Mouse (Mus musculus) hindbrain, embryonic 11.5 days (tissue): ENCODE measurements around the gene Pou3f1. TPM values are rescaled to one million over a fixed set of nuclear protein-coding genes. Genes with fewer than 3 reads are reported as not detected.

Experiments
- ATAC-seq: fragments of 200-750 bp; cut with Nextera tagmentation; 2 replicates; pipeline ENCODE4 v1.8.0; 2017; ENCODE audit warnings: mild to moderate bottlenecking, moderate TSS enrichment, moderate library complexity; ENCODE audit not compliant: low FRiP score
- DNase-seq: peaks from one replicate; pipeline ENCODE4 v3.0.0-alpha.2; 2015; ENCODE audit warnings: low spot score
- H3K27ac ChIP-seq: fragments of 300-500 bp; sonication (generic); 2 replicates; pipeline ENCODE4 v1.5.1; 2014; ENCODE audit warnings: mild to moderate bottlenecking, low read depth, low read length
- H3K27me3 ChIP-seq: fragments of 300-500 bp; sonication (generic); 2 replicates; pipeline ENCODE4 v1.6.1; 2014; ENCODE audit warnings: mild to moderate bottlenecking, low read length, moderate library complexity, mixed read lengths; ENCODE audit not compliant: control insufficient read depth, insufficient read depth
- H3K36me3 ChIP-seq: fragments of 300-500 bp; sonication (generic); 2 replicates; pipeline ENCODE4 v1.6.1; 2014; ENCODE audit warnings: mild to moderate bottlenecking, low read length, moderate library complexity, mixed read lengths; ENCODE audit not compliant: control insufficient read depth, insufficient read depth
- H3K4me1 ChIP-seq: fragments of 300-500 bp; sonication (generic); replicated peaks from 2 replicates; pipeline ENCODE4 v1.6.1; 2014; ENCODE audit warnings: low read length, mixed read lengths; ENCODE audit not compliant: control insufficient read depth, insufficient read depth
- H3K4me2 ChIP-seq: fragments of 300-500 bp; sonication (generic); replicated peaks from 2 replicates; pipeline ENCODE4 v1.6.1; 2014; ENCODE audit warnings: mild to moderate bottlenecking, low read depth, low read length
- H3K4me3 ChIP-seq: fragments of 300-500 bp; sonication (generic); 2 replicates; pipeline ENCODE4 v1.5.1; 2014; ENCODE audit warnings: low read depth, low read length
- H3K9ac ChIP-seq: fragments of 300-500 bp; sonication (generic); 2 replicates; pipeline ENCODE4 v1.6.1; 2014; ENCODE audit warnings: low read depth, low read length
- H3K9me3 ChIP-seq: fragments of 300-500 bp; sonication (generic); 2 replicates; pipeline ENCODE4 v1.6.1; 2016; ENCODE audit warnings: low read length; ENCODE audit not compliant: control insufficient read depth
- WGBS: fragments of 180-500 bp; shearing (Covaris S2); extraction: QIAGEN DNeasy Blood & Tissue Kit; methylation state at CpG from one replicate; pipeline ENCODE4 v1.1.7; 2014; 5-methylcytosine and 5-hydroxymethylcytosine counted together
- polyA plus RNA-seq: library from polyadenylated mRNA; unstranded; fragments of >200 nt; fragmentation: Nextera tagmentation; extraction: Ambion mirVana; gene quantifications from 2 replicates; pipeline ENCODE4 v1.2.1, GENCODE M21; 2014

Pou3f1 gene
- polyA plus RNA-seq, 1 experiment from 2014 or later = 17.4 TPM

DNA sequence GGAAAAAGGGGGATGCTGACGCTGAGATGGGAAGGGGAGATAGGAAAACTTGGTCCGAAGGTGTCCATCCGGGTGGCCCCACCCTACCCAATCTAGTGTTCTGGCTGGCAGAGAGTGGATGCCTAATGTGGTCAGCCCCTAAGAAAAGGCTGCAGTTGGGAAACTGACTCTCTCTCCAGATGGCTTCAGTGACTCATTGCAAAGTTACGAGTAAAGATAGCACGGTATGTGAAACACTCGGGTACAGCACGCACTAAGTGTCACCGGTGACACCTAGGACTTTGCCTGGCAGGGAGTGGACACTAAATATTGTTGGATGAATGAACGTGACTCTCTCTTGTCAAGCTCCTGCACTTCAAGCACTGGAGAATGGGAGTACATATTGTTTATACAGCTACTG is 12.7 kb upstream of the Pou3f1 start:
- no peak overlapping the region for H3K27ac ChIP-seq
- no peak for ATAC-seq

DNA sequence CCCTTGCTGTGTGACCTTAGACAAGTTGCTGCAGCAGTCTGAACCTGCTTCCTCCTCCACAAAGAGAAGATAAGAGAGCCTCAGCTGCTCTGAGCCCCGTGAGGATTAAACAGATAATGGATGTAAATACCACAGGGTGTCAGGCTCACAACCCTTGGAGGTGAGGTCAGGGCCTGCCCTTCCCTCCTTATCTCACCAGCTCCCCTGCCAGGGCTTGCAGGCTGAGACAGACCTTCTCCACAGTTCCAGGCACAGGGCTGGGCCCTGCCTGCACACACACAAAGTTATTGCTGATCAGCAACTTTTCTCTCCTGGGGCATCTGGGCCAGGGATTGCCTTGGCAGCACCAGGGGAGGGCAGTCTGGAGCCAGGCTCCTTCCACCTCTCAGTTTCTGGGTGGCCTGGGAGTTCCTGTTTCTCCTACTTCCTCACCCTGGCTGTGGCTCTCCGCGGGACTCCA is 11.6 kb upstream of the Pou3f1 start:
- Histone ChIP-seq H3K4me2 (no peak overlapping the region), H3K27me3 (peaks cover 6% of the 10 kb centered on the region; the same call in 1 of the 2 replicates), H3K4me1 (no peaks in the 10 kb centered on the region), H3K27ac (no peak overlapping the region), H3K36me3 (no peaks in the 10 kb centered on the region), H3K4me3 (no peak overlapping the region), H3K9me3 (no peaks in the 10 kb centered on the region), H3K9ac (no peak overlapping the region)
- DNase-seq (no peak), ATAC-seq (no peak)
- WGBS = 23% methylated on average over 3 of the region's 3 CpGs

More for the DNA sequence above, 12.7 kb upstream of the Pou3f1 start:
- no peaks in the 10 kb centered on the region for H3K36me3 ChIP-seq
- 90% methylated on average over 9 of the region's 9 CpGs for WGBS
- no peak overlapping the region for H3K4me3 ChIP-seq
- no peak for DNase-seq
- no peak overlapping the region for H3K4me2 ChIP-seq
- H3K9ac ChIP-seq = no peak overlapping the region
- H3K27me3 ChIP-seq = 0 out of 2 replicates have a peak, but pooled peaks cover 2% of the 10 kb centered on the region
- no peaks in the 10 kb centered on the region for H3K4me1 ChIP-seq
- no peaks in the 10 kb centered on the region for H3K9me3 ChIP-seq

DNA sequence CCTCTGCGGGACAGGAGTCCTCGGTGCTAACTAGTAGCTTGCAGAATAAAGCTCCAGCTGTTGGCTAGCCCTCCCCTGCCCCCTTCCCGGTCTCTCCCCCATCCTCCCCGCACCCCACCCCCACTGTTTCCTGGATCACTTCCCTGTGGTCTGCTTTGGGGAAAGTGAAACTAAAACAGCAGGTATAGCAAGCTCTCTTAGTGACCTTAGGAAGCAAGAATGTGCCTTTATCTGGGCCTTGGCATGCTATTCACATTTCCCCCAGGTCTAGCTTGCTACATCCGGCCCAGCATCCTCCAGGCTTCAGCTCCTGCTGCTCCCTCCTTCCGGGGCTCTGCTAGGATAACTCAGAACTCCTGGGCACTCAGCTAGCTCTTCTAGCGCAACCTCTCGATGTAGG is 10.0 kb upstream of the Pou3f1 start:
- no peaks in the 10 kb centered on the region for H3K9me3 ChIP-seq
- 21% methylated on average over 8 of the region's 8 CpGs for WGBS
- DNase-seq (no peak), ATAC-seq (no peak)
- no peak overlapping the region for H3K9ac ChIP-seq
- H3K4me3 ChIP-seq = no peak overlapping the region
- no peaks in the 10 kb centered on the region; the same call in 1 of the 2 replicates for H3K4me1 ChIP-seq
- no peak overlapping the region for H3K27ac ChIP-seq
- no peaks in the 10 kb centered on the region for H3K36me3 ChIP-seq
- H3K27me3 ChIP-seq = peaks cover 7% of the 10 kb centered on the region; the same call in 1 of the 2 replicates
- H3K4me2 ChIP-seq = no peak overlapping the region

DNA sequence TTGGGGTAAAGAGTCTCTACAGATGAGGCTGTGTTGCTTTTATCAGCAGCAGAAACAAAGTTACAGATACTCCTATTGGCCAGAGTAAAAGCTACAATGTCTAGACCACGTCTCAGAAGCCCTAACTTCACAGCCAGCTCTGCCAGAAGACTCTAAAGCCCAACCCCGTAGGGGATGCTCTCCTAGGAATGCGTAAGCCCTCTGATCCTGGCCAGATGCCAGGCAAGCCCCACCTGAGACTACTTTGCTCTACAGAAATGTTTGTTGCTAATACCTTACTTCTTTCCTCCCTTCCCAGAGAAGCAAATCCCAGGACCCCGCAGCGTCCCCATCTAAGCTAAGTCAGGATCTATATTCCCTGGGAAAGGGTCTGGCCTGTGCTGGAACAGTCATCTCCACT is 8.7 kb upstream of the Pou3f1 start:
- H3K4me1 ChIP-seq = peaks cover 9% of the 10 kb centered on the region

DNA sequence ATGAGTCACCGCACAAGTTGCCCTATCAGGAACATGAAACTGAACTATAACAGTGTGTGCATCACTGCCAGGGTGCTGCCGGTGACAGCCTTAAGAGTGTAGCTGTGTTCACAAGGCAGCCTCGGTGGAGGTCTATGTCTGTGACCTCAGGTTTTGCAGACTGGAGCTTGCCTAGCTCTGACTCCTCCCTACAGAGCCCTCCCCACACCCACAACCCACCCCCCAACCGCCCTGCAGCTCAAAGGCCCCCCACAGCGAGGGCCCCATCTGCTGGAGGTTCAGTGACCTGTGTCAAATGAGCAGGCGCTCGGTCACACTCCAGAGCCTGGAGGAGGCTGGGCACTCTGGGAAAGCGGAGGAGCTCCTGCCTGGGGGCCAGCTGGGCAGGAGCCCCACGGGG is 3.7 kb upstream of the Pou3f1 start:
- peaks cover 40% of the 10 kb centered on the region for H3K27me3 ChIP-seq
- peak; percentile 59 for ATAC-seq
- 5% methylated on average over 8 of the region's 9 CpGs for WGBS

More for the DNA sequence above, 8.7 kb upstream of the Pou3f1 start:
- H3K4me2 ChIP-seq = no peak overlapping the region
- no peak overlapping the region for H3K4me3 ChIP-seq
- DNase-seq (no peak), ATAC-seq (no peak)
- WGBS = 47% methylated on average over 5 of the region's 5 CpGs
- H3K27ac ChIP-seq = no peak overlapping the region
- no peaks in the 10 kb centered on the region for H3K9me3 ChIP-seq
- peaks cover 7% of the 10 kb centered on the region; the same call in 1 of the 2 replicates for H3K27me3 ChIP-seq
- no peak overlapping the region for H3K9ac ChIP-seq
- H3K36me3 ChIP-seq = no peaks in the 10 kb centered on the region

DNA sequence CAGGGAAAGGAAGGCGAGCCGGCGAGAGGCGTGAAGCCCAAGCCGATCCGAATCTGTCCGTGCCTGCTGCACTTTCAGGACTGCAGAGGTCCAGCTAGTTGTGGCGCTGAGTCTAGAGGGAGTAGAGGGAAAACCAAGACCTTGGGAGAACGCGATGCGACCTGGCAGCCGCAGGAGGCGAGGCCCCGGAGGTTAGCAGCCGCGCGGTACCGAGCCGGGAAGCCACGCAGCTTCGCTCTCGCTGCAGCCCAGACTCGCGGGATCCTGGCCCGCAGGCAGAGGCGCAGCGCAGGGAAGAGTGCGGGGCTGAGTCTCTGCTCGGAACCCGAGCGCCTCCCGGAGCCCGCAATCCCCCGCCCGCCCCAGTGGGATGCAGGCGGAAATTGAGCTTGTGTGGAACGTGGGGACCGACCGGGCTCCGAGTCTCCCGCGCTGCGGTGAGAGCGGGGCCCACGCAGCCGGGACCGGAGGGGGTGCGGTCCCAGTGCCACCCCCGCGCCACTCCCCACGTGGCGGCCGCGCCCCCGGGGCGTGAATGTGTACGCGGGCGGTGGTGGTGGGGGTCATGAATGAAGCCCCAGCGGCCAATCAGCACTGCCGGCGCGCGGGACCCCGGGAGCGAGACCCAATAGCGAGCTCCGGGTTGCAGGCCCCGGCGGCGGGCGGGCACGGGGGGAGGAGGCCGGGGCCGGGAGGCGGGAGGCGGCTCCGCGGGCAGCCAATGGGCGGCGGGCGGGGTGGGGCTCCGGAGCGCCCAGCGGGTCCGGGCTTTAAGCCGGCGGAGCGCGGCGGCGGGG is 445 bp downstream of the Pou3f1 start:
- H3K9ac ChIP-seq = peak overlapping the region; percentile 32
- peaks cover 68% of the 10 kb centered on the region for H3K27me3 ChIP-seq
- peaks cover 24% of the 10 kb centered on the region for H3K4me1 ChIP-seq
- H3K36me3 ChIP-seq = no peaks in the 10 kb centered on the region
- peak overlapping the region; percentile 87 for H3K4me2 ChIP-seq
- peak overlapping the region; percentile 57 for H3K4me3 ChIP-seq
- H3K9me3 ChIP-seq = no peaks in the 10 kb centered on the region
- H3K27ac ChIP-seq = 0 out of 2 replicates have a peak overlapping the region, but pooled peaks have one; percentile 39
- WGBS = under 1% methylated on average over 66 of the region's 92 CpGs
- DNase-seq = peak; percentile 90
- ATAC-seq = peak; percentile 85

More for the DNA sequence above, 3.7 kb upstream of the Pou3f1 start:
- H3K4me1 ChIP-seq = peaks cover 19% of the 10 kb centered on the region
- no peak overlapping the region for H3K4me3 ChIP-seq
- H3K27ac ChIP-seq = peak overlapping the region; percentile 17; the same call in 1 of the 2 replicates
- peak; percentile 74 for DNase-seq
- H3K9ac ChIP-seq = no peak overlapping the region
- peak overlapping the region; percentile 18 for H3K4me2 ChIP-seq
- no peaks in the 10 kb centered on the region for H3K36me3 ChIP-seq
- H3K9me3 ChIP-seq = no peaks in the 10 kb centered on the region

DNA sequence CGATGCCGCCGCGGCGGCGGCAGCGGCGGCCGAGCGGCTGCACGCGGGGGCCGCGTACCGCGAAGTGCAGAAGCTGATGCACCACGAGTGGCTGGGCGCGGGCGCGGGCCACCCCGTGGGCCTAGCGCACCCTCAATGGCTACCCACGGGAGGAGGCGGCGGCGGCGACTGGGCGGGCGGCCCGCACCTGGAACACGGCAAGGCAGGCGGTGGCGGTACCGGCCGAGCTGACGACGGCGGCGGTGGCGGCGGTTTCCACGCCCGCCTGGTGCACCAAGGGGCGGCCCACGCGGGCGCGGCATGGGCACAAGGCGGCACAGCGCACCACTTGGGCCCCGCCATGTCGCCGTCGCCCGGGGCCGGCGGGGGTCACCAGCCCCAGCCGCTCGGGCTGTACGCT is 1.2 kb downstream of the Pou3f1 start:
- Histone ChIP-seq H3K9ac (peak overlapping the region; percentile 64), H3K9me3 (no peaks in the 10 kb centered on the region), H3K36me3 (no peaks in the 10 kb centered on the region), H3K27me3 (peaks cover 68% of the 10 kb centered on the region), H3K4me2 (peak overlapping the region; percentile 87), H3K27ac (peak overlapping the region; percentile 58), H3K4me3 (peak overlapping the region; percentile 57), H3K4me1 (peaks cover 18% of the 10 kb centered on the region)
- peak; percentile 14; the same call in 1 of the 2 replicates for ATAC-seq
- peak; percentile 57 for DNase-seq
- WGBS = under 1% methylated on average over 45 of the region's 61 CpGs

DNA sequence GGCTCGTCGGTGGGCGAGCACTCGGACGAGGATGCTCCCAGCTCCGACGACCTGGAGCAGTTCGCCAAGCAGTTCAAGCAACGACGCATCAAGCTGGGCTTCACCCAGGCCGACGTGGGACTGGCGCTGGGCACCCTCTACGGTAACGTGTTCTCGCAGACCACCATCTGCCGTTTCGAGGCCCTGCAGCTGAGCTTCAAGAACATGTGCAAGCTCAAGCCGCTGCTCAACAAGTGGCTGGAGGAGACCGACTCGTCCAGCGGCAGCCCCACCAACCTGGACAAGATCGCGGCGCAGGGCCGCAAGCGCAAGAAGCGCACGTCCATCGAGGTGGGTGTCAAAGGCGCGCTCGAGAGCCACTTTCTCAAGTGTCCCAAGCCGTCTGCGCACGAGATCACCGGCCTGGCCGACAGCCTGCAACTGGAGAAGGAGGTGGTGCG is 1.8 kb downstream of the Pou3f1 start:
- Histone ChIP-seq H3K27ac (peak overlapping the region; percentile 17; the same call in 1 of the 2 replicates), H3K4me1 (peaks cover 12% of the 10 kb centered on the region; the same call in 1 of the 2 replicates), H3K27me3 (peaks cover 64% of the 10 kb centered on the region), H3K4me2 (peak overlapping the region; percentile 87), H3K9ac (peak overlapping the region; percentile 64), H3K9me3 (no peaks in the 10 kb centered on the region), H3K4me3 (peak overlapping the region; percentile 57), H3K36me3 (no peaks in the 10 kb centered on the region)
- WGBS = 1% methylated on average over 39 of the region's 39 CpGs
- peak; percentile 76 for DNase-seq
- no peak for ATAC-seq
